Mouse (Mus musculus) midbrain, embryonic 16.5 days (tissue): ENCODE data around the gene Dolk. TPM values are rescaled to one million over a fixed set of nuclear protein-coding genes. Genes with fewer than 3 reads are reported as not detected.

ENCODE experiments used
- ATAC-seq: fragments of 200-750 bp; cut with Nextera tagmentation; 2 replicates; pipeline ENCODE4 v1.8.0; 2017; ENCODE audit warnings: moderate TSS enrichment
- H3K27ac ChIP-seq: fragments of 300-500 bp; sonication (generic); 2 replicates; pipeline ENCODE4 v1.5.1; 2014; ENCODE audit warnings: mild to moderate bottlenecking, low read length, mixed read lengths
- H3K27me3 ChIP-seq: fragments of 300-500 bp; sonication (generic); 2 replicates; pipeline ENCODE4 v1.6.1; 2014; ENCODE audit warnings: low read depth, low read length, mixed read lengths; ENCODE audit not compliant: control insufficient read depth, insufficient read depth
- H3K36me3 ChIP-seq: fragments of 300-500 bp; sonication (generic); 2 replicates; pipeline ENCODE4 v1.6.1; 2014; ENCODE audit warnings: mild to moderate bottlenecking, low read length, moderate library complexity, mixed read lengths; ENCODE audit not compliant: control insufficient read depth, insufficient read depth
- H3K4me1 ChIP-seq: fragments of 300-500 bp; sonication (generic); 2 replicates; pipeline ENCODE4 v1.6.1; 2014; ENCODE audit warnings: mild to moderate bottlenecking, low read length, mixed read lengths; ENCODE audit not compliant: control insufficient read depth, insufficient read depth
- H3K4me2 ChIP-seq: fragments of 300-500 bp; sonication (generic); 2 replicates; pipeline ENCODE4 v1.6.1; 2014; ENCODE audit warnings: mild to moderate bottlenecking, low read length, mixed read lengths
- H3K4me3 ChIP-seq: fragments of 300-500 bp; sonication (generic); 2 replicates; pipeline ENCODE4 v1.5.1; 2014; ENCODE audit warnings: low read depth, mild to moderate bottlenecking, low read length, moderate library complexity, mixed read lengths
- H3K9ac ChIP-seq: fragments of 300-500 bp; sonication (generic); 2 replicates; pipeline ENCODE4 v1.6.1; 2014; ENCODE audit warnings: low read depth, low read length, mixed read lengths
- H3K9me3 ChIP-seq: fragments of 300-500 bp; sonication (generic); replicated peaks from 2 replicates; pipeline ENCODE4 v1.6.1; 2014; ENCODE audit warnings: mild to moderate bottlenecking, low read length, mixed read lengths; ENCODE audit not compliant: control insufficient read depth, poor library complexity, severe bottlenecking
- WGBS: fragments of 180-500 bp; shearing (Covaris S2); extraction: QIAGEN DNeasy Blood & Tissue Kit; methylation state at CpG from one replicate; pipeline ENCODE4 v1.1.7; 2014; 5-methylcytosine and 5-hydroxymethylcytosine counted together
- polyA plus RNA-seq: library from polyadenylated mRNA; unstranded; fragments of >200 nt; fragmentation: Nextera tagmentation; extraction: Ambion mirVana; gene quantifications from 2 replicates; pipeline ENCODE4 v1.2.1, GENCODE M21; 2015

Gene Dolk
- polyA plus RNA-seq, 1 experiment from 2014 or later: 40.9 TPM

GRCm38 (mm10) chr2:30281651-30282050, 4.5 kb downstream of the Dolk start:
- H3K4me2 ChIP-seq: no peak overlapping the region
- peaks cover 8% of the 10 kb centered on the region for H3K4me1 ChIP-seq
- H3K9ac ChIP-seq: no peak overlapping the region
- H3K4me3 ChIP-seq: no peak overlapping the region
- ATAC-seq: no peak
- H3K27ac ChIP-seq: no peak overlapping the region
- no peaks in the 10 kb centered on the region for H3K27me3 ChIP-seq
- WGBS: 81% methylated on average over 3 of the region's 3 CpGs
- H3K9me3 ChIP-seq: no peaks in the 10 kb centered on the region
- H3K36me3 ChIP-seq: peaks cover 4% of the 10 kb centered on the region; the same call in 1 of the 2 replicates

- 95% methylated on average over 11 of the region's 11 CpGs for WGBS
- Histone ChIP-seq H3K4me1 (peaks cover 8% of the 10 kb centered on the region), H3K4me3 (no peak within 1 kb of the TSS), H3K4me2 (no peak within 1 kb of the TSS), H3K36me3 (peaks cover 4% of the 10 kb centered on the region; the same call in 1 of the 2 replicates), H3K27ac (no peak within 1 kb of the TSS), H3K9ac (no peak within 1 kb of the TSS), H3K9me3 (no peaks in the 10 kb centered on the region), H3K27me3 (no peaks in the 10 kb centered on the region)
- ATAC-seq: no peak
Measured at GRCm38 (mm10) chr2:30280743-30281142, 5.4 kb downstream of the Dolk start, which contains the start of gene Gm28038. Gm28038 (plus strand) TSS chr2:30281043.

- 79% methylated on average over 1 of the region's 1 CpGs for WGBS
- H3K4me2 ChIP-seq: no peak overlapping the region
- H3K27me3 ChIP-seq: no peaks in the 10 kb centered on the region
- peaks cover 2% of the 10 kb centered on the region for H3K36me3 ChIP-seq
- H3K4me3 ChIP-seq: no peak overlapping the region
- H3K27ac ChIP-seq: no peak overlapping the region; the same call in 1 of the 2 replicates
- H3K9me3 ChIP-seq: no peaks in the 10 kb centered on the region
- H3K4me1 ChIP-seq: 0 out of 2 replicates have a peak, but pooled peaks cover 2% of the 10 kb centered on the region
- no peak overlapping the region for H3K9ac ChIP-seq
- peak; percentile 80 for ATAC-seq
Measured at GRCm38 (mm10) chr2:30270134-30270533, 16.0 kb downstream of the Dolk start.

- no peaks in the 10 kb centered on the region for H3K9me3 ChIP-seq
- no peak overlapping the region for H3K4me3 ChIP-seq
- no peak overlapping the region for H3K4me2 ChIP-seq
- H3K27ac ChIP-seq: no peak overlapping the region; the same call in 1 of the 2 replicates
- H3K27me3 ChIP-seq: no peaks in the 10 kb centered on the region
- no peak overlapping the region for H3K9ac ChIP-seq
- H3K36me3 ChIP-seq: peaks cover 2% of the 10 kb centered on the region
- 90% methylated on average over 17 of the region's 17 CpGs for WGBS
- no peak for ATAC-seq
- H3K4me1 ChIP-seq: 0 out of 2 replicates have a peak, but pooled peaks cover 2% of the 10 kb centered on the region
Measured at GRCm38 (mm10) chr2:30269241-30269990, 16.7 kb downstream of the Dolk start.

GRCm38 (mm10) chr2:30268371-30268770, 17.8 kb downstream of the Dolk start:
- H3K36me3 ChIP-seq: peaks cover 4% of the 10 kb centered on the region
- H3K4me1 ChIP-seq: 0 out of 2 replicates have a peak, but pooled peaks cover 2% of the 10 kb centered on the region
- H3K27me3 ChIP-seq: no peaks in the 10 kb centered on the region
- no peak overlapping the region for H3K9ac ChIP-seq
- WGBS: 65% methylated on average over 4 of the region's 4 CpGs
- H3K4me3 ChIP-seq: no peak overlapping the region
- no peak overlapping the region for H3K4me2 ChIP-seq
- no peak for ATAC-seq
- H3K9me3 ChIP-seq: no peaks in the 10 kb centered on the region
- H3K27ac ChIP-seq: no peak overlapping the region

- H3K4me1 ChIP-seq: 0 out of 2 replicates have a peak, but pooled peaks cover 2% of the 10 kb centered on the region
- 98% methylated on average over 2 of the region's 2 CpGs for WGBS
- H3K27ac ChIP-seq: no peak overlapping the region
- no peaks in the 10 kb centered on the region for H3K27me3 ChIP-seq
- no peak overlapping the region for H3K4me3 ChIP-seq
- no peaks in the 10 kb centered on the region for H3K9me3 ChIP-seq
- no peak for ATAC-seq
- no peak overlapping the region for H3K9ac ChIP-seq
- no peak overlapping the region for H3K4me2 ChIP-seq
- peaks cover 4% of the 10 kb centered on the region for H3K36me3 ChIP-seq
Measured at GRCm38 (mm10) chr2:30267466-30267865, 18.7 kb downstream of the Dolk start.

GRCm38 (mm10) chr2:30266392-30266941, 19.7 kb downstream of the Dolk start:
- no peaks in the 10 kb centered on the region for H3K9me3 ChIP-seq
- H3K4me3 ChIP-seq: no peak overlapping the region
- peaks cover 9% of the 10 kb centered on the region for H3K36me3 ChIP-seq
- H3K27me3 ChIP-seq: no peaks in the 10 kb centered on the region
- WGBS: 14% methylated on average over 4 of the region's 4 CpGs
- no peak overlapping the region; the same call in 1 of the 2 replicates for H3K4me2 ChIP-seq
- peak overlapping the region; percentile 61 for H3K27ac ChIP-seq
- no peak for ATAC-seq
- no peak overlapping the region for H3K9ac ChIP-seq
- 0 out of 2 replicates have a peak, but pooled peaks cover 2% of the 10 kb centered on the region for H3K4me1 ChIP-seq

GRCm38 (mm10) chr2:30265767-30266253, 20.3 kb downstream of the Dolk start, which contains the start of gene Phyhd1:
Phyhd1 (plus strand) TSS chr2:30266203.
- H3K9me3 ChIP-seq: no peaks in the 10 kb centered on the region
- WGBS: 29% methylated on average over 5 of the region's 5 CpGs
- no peak within 1 kb of the TSS for H3K4me3 ChIP-seq
- peaks cover 10% of the 10 kb centered on the region for H3K36me3 ChIP-seq
- H3K4me2 ChIP-seq: no peak within 1 kb of the TSS; the same call in 1 of the 2 replicates
- H3K27ac ChIP-seq: peak within 1 kb of the TSS; percentile 61
- H3K4me1 ChIP-seq: 0 out of 2 replicates have a peak, but pooled peaks cover 2% of the 10 kb centered on the region
- ATAC-seq: no peak
- no peaks in the 10 kb centered on the region for H3K27me3 ChIP-seq
- no peak within 1 kb of the TSS for H3K9ac ChIP-seq
